Mouse (Mus musculus): ENCODE measurements at regions not wholly inside any gene's neighbourhood (a gene's known extent, or its start where the extent isn't known, plus 50 kb on each side); places are given as distances from the start of the nearest gene placed in this dataset.

DNA sequence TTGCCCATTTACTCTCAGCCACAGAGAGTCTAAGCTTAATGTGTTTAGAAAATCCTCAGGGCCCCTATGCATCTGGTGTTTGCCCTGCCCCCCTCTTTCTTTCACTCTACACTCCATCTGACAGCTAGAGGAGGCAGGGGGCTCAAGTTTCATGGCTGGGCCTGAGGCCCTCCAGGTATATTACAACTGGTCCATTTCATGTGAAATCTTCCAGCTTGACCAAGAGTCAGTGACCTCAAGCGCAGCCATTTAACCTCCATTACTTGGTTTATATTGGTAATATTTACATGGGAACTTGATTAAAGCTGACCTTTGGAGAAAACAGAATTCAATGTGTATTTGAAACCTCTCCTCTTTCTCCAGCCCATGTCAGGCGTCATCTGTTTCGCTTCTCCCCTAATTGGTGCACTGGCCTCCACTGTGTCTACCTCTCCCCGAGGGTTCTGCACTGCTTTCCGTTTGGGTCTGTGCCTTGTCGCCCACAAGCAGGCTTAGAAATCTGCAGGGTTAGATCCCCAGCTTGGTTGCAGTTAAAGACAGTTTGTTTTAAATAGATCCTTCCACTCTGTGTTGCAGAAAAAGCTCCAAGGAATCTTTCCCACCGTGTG is 327.6 kb upstream of the Npvf start:
- Histone ChIP-seq H3K4me1 (ENCODE audit: control insufficient read depth, insufficient read depth, low read length) (peaks cover 19% of the 10 kb centered on the region), H3K4me3 (replicated peaks; ENCODE audit: extremely low read depth, low read depth, low read length) (no peak overlapping the region)
- TF ChIP-seq POLR2A (IDR thresholded peaks at IDR 0.05; ENCODE audit: borderline replicate concordance, extremely low read depth, low read depth, low read length): no peak
- TF ChIP-seq CTCF (IDR thresholded peaks at IDR 0.05; ENCODE audit: insufficient read depth, low read length): no peak
- no peak for DNase-seq
- 82% methylated on average over 7 of the region's 7 CpGs for WGBS

GRCm38 (mm10) chr6:50982856-50983255 is 328.6 kb upstream of the Npvf start:
- no peak overlapping the region for H3K4me3 ChIP-seq (replicated peaks; ENCODE audit: extremely low read depth, low read depth, low read length)
- WGBS: 74% methylated on average over 4 of the region's 4 CpGs
- no peak for DNase-seq
- peaks cover 9% of the 10 kb centered on the region for H3K4me1 ChIP-seq (ENCODE audit: control insufficient read depth, insufficient read depth, low read length)
- TF ChIP-seq CTCF (IDR thresholded peaks at IDR 0.05; ENCODE audit: insufficient read depth, low read length): no peak
- no peak for TF ChIP-seq POLR2A (IDR thresholded peaks at IDR 0.05; ENCODE audit: borderline replicate concordance, extremely low read depth, low read depth, low read length)

DNA sequence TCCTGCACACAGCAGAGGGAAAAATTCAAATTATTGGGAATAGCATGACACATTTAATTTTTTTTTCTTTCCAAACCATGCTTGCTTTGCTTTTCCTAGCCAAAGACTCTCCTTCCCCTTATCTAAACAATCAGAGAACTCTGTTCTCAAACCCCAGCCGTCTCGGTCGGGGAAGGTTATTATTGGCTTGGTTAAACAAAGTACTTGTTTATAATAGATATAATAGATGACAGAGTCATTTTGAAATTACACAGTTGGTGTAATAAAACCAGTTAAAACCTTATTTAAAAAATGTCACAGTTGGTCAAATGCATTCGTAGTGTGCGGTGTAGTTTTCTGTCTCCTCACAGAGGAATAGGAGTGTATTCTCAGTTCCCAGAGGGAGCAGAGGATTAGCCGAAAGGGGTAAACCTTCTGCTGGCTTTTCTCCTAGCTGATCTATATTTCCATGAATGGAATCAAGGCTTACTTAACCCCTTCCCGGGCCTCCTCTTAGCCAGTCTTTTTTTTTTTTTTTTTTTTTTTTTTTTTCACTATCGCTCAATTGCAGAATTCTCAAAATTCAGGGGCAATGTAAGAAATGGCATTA is 329.4 kb upstream of the Npvf start:
- WGBS: 35% methylated on average over 8 of the region's 8 CpGs
- TF ChIP-seq POLR2A (IDR thresholded peaks at IDR 0.05; ENCODE audit: borderline replicate concordance, extremely low read depth, low read depth, low read length) (no peak), CTCF (IDR thresholded peaks at IDR 0.05; ENCODE audit: insufficient read depth, low read length) (no peak)
- Histone ChIP-seq H3K4me1 (ENCODE audit: control insufficient read depth, insufficient read depth, low read length) (peaks cover 2% of the 10 kb centered on the region; the same call in 1 of the 2 replicates), H3K4me3 (replicated peaks; ENCODE audit: extremely low read depth, low read depth, low read length) (no peak overlapping the region)
- no peak for DNase-seq

GRCm38 (mm10) chr6:50984157-50984905 is 330.1 kb upstream of the Npvf start:
- no peak for TF ChIP-seq POLR2A (IDR thresholded peaks at IDR 0.05; ENCODE audit: borderline replicate concordance, extremely low read depth, low read depth, low read length)
- no peak for TF ChIP-seq CTCF (IDR thresholded peaks at IDR 0.05; ENCODE audit: insufficient read depth, low read length)
- H3K4me1 ChIP-seq (ENCODE audit: control insufficient read depth, insufficient read depth, low read length): no peaks in the 10 kb centered on the region; the same call in 1 of the 2 replicates
- H3K4me3 ChIP-seq (replicated peaks; ENCODE audit: extremely low read depth, low read depth, low read length): no peak overlapping the region
- DNase-seq: no peak
- WGBS: 71% methylated on average over 11 of the region's 11 CpGs

DNA sequence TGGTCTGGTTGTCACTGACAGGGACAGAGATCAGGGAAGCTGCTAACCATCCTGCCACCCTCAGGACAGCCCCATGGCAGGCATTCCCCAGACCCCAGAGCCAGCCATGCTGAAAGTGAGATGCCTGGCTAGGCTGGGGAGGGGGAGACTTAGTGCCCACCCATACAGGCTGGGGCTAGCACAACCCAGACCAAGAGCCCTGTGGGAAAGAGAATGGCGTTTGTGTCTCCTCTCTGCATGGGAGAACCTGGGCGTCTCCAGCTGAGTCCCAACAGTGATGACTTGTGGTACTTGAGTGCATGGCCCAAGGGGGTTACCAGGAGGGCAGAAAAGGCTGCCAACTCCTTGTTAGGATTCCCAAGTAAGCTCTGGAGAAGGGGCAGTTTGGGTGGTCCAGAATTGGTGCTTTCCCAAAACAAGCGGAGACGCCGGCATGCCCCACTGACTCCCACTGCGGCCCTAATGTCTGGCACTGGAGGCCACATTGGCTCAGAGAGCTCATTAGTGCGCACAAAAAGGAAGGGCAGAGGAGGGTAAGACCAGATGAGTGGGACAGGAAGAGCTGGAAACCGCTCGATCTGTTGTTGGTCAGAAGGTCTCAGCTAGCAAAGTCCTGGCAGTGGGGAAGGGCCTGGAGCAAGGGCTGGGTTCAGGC is 332.2 kb upstream of the Npvf start:
- 84% methylated on average over 9 of the region's 9 CpGs for WGBS
- no peak overlapping the region for H3K4me3 ChIP-seq (replicated peaks; ENCODE audit: extremely low read depth, low read depth, low read length)
- TF ChIP-seq CTCF (IDR thresholded peaks at IDR 0.05; ENCODE audit: insufficient read depth, low read length) (no peak), POLR2A (IDR thresholded peaks at IDR 0.05; ENCODE audit: borderline replicate concordance, extremely low read depth, low read depth, low read length) (no peak)
- DNase-seq: no peak
- H3K4me1 ChIP-seq (ENCODE audit: control insufficient read depth, insufficient read depth, low read length): no peaks in the 10 kb centered on the region; the same call in 1 of the 2 replicates

- TF ChIP-seq POLR2A (IDR thresholded peaks at IDR 0.05; ENCODE audit: borderline replicate concordance, extremely low read depth, low read depth, low read length) (no peak), CTCF (IDR thresholded peaks at IDR 0.05; ENCODE audit: insufficient read depth, low read length) (no peak)
- no peaks in the 10 kb centered on the region for H3K4me1 ChIP-seq (ENCODE audit: control insufficient read depth, insufficient read depth, low read length)
- 71% methylated on average over 3 of the region's 3 CpGs for WGBS
- H3K4me3 ChIP-seq (replicated peaks; ENCODE audit: extremely low read depth, low read depth, low read length): no peak overlapping the region
- DNase-seq: no peak
These were observed 334.3 kb upstream of the Npvf start for GRCm38 (mm10) chr6:50988561-50988960.

DNA sequence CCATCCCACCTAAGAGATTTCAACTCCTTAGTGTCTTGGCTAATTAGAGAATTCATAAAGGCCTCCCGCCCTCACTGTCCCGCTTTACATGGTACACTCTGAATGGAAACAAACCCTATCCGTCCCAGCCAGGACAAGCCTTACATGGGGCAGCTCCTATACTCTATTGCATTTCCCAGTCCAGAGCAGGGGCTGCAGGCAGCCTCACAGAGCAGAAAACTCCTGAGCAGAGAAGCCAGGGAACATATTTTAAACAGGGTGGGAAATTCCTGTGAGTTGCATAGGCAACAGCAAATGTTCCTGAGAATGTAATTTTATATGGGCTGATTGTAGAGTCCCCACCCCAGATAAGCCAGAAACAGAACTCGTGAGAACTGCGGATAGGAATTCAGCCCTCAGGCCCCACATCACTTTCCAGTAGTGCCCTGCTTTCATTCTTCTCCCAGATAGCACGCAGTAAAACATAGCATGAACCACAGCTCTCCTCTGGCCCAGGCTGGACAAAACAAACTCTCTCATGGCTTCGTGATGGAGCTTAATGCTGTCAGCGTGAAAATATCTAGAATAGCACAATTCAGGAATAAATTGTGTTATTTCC is 337.4 kb upstream of the Npvf start:
- 87% methylated on average over 8 of the region's 8 CpGs for WGBS
- TF ChIP-seq CTCF (IDR thresholded peaks at IDR 0.05; ENCODE audit: insufficient read depth, low read length) (no peak), POLR2A (IDR thresholded peaks at IDR 0.05; ENCODE audit: borderline replicate concordance, extremely low read depth, low read depth, low read length) (no peak)

GRCm38 (mm10) chr6:50993952-50994351 is 339.7 kb upstream of the Npvf start:
- WGBS: 89% methylated on average over 6 of the region's 6 CpGs
- H3K4me3 ChIP-seq (replicated peaks; ENCODE audit: extremely low read depth, low read depth, low read length): no peak overlapping the region
- TF ChIP-seq CTCF (IDR thresholded peaks at IDR 0.05; ENCODE audit: insufficient read depth, low read length): no peak
- no peak for TF ChIP-seq POLR2A (IDR thresholded peaks at IDR 0.05; ENCODE audit: borderline replicate concordance, extremely low read depth, low read depth, low read length)
- H3K4me1 ChIP-seq (ENCODE audit: control insufficient read depth, insufficient read depth, low read length): no peaks in the 10 kb centered on the region
- no peak for DNase-seq

More for the DNA sequence above, 337.4 kb upstream of the Npvf start:
- Histone ChIP-seq H3K4me3 (replicated peaks; ENCODE audit: extremely low read depth, low read depth, low read length) (no peak overlapping the region), H3K4me1 (ENCODE audit: control insufficient read depth, insufficient read depth, low read length) (no peaks in the 10 kb centered on the region)
- no peak for DNase-seq

DNA sequence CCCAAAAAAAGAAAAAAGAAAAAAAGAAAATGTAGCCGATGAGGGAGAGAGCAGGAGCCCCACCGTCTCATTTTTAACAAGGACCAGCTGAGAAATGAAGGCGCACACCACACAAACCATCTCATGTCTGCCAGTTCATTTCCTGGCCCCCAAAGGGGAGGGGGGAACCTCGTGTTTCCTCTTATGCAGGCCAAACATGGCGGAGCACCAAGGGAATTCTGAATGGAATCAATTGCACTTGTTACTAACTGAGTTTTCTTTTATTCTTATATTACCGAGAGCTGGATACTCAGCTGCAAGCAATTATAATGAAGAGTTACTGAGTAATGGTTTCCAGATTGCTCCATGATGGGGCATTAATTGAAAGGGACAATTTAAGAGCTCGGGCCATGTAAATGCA is 348.5 kb upstream of the Npvf start:
- Histone ChIP-seq H3K4me1 (ENCODE audit: control insufficient read depth, insufficient read depth, low read length) (peaks cover 3% of the 10 kb centered on the region), H3K4me3 (replicated peaks; ENCODE audit: extremely low read depth, low read depth, low read length) (no peak overlapping the region)
- DNase-seq: no peak
- 56% methylated on average over 7 of the region's 7 CpGs for WGBS
- no peak for TF ChIP-seq CTCF (IDR thresholded peaks at IDR 0.05; ENCODE audit: insufficient read depth, low read length)
- no peak for TF ChIP-seq POLR2A (IDR thresholded peaks at IDR 0.05; ENCODE audit: borderline replicate concordance, extremely low read depth, low read depth, low read length)

Measured in lung, adult 2 months (tissue).